Mouse (Mus musculus) gastrocnemius, adult 8-10 months (tissue): Measurements from ENCODE around the gene Gm21973. TPM values are rescaled to one million over a fixed set of nuclear protein-coding genes. Genes with fewer than 3 reads are reported as not detected.

Experiments used
- DNase-seq, 2 experiments: peaks; one replicate each; pipeline ENCODE4 v3.0.0; 2022; ENCODE audit warnings: low spot score in 2 of 2
- total RNA-seq, 4 experiments: library from RNA; stranded (reverse); gene quantifications; 2 replicates each; pipeline ENCODE4 v1.2.4; 2022

The Gm21973 gene
- total RNA-seq: not detected

DNA sequence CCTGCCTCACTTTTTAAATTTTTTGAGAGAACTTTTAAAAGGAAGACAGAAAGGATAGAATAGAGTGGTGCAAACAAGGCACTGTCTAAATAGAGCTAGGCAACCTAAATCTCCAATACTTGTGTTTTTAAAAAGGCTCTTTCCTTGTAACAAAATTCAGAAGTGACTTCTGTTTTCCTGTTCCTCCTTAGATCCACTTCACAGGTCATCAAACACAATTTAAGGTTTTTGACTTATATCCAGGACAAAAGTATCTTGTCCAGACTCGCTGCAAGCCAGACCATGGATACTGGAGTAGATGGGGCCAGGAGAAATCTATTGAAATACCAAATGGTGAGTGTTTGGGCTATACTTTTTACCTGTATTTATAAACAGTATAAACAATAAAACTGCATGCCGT lies at the start of gene Gm21973:
TSS of gene Gm21973 (plus strand) at position 301 of the 400 bp plus-strand sequence.
- no peak for DNase-seq

DNA sequence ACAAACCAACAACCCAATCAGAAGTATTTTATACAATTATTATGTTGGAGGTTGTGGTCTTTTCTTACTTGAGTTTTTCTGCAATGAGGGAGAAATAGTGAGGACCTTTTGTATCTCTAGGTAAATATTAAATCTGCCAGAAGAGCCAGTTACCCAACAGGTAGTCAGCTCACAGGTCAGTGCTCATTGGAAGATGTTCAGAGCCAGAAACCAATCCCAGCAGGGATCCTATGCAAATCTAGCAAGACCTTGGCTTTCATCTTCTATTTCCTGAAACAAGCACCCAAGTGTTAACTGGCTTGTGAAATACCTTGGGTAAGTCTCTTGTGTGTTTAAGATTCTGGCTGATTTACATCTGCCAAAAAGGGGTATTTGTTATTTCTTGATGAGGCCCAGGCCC lies 48.8 kb upstream of the Gm21973 start:
- no peak for DNase-seq

DNA sequence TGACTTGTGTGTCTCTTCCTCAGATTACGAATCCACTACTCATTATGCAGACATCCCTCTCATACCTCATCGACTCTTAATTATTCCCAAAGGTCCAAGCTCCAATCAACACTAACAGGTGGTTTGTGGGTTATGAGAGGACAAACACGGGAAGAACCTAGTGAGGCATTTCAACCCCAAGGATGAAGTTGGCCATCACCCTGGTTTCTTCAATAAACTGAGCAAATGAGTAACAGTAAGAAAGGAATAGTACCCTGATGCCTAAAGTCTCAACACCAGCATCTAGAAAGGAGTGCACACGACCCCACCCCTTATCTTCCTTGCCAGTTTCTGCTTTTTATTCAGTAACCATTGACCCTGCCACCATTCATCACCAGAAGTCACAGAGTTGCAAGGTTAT lies 47.7 kb upstream of the Gm21973 start:
- DNase-seq: no peak

DNA sequence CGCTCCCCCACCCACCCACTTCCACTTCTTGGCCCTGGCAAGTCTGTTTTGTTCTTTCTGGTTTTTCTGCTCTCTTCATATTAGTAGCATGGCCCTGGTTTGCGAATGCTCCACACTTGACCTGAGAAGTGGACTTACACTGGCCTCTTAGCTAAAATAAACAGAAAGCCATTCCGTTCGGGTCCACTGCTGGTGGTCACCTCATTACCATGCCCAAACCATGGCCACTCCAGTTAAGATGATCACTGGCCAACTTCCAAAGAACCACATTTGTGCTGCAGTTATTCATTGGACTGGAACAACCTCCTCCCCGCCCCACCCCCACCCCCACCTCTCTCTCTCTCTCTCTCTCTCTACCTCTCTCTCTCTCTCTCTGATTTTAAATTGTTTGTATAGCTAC lies 43.6 kb upstream of the Gm21973 start:
- no peak for DNase-seq

DNA sequence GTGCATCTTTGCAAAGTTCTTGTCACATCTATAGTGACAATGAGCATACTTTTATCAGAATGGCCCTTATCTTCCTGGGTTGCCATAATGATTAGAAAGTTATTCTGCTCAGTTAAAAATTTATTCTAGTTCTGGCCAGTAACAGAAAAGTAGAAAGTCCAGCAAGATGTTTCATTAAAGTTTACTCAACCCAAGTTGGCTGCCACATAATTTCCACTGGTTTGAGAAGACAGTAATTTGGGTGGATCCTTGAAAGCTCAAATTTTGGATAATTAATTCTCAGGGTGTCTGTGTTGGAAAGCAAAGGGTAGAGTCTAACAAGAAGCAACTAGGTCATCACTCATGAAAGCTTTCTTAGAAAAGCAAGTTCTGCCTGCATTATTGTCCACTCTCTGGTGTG lies 41.5 kb upstream of the Gm21973 start:
- DNase-seq: no peak

DNA sequence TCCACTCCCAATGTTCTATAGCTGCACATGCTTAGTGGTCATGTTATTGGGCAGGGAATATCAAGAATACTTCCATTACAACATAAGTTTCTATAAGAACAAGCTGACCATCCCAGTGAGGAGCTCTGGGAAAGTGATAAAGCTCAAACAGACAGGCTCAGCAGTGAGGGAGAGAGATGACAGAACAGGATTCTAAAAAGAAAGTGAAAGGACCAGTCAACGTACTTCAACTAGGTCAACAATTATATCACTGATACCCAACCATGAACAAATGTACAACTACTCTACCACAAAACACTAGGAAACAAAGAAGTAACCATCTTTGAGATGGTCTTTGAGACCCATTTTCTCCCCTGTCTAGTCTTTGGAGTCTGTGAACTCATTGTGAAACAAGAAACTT lies 28.6 kb upstream of the Gm21973 start:
- no peak for DNase-seq

DNA sequence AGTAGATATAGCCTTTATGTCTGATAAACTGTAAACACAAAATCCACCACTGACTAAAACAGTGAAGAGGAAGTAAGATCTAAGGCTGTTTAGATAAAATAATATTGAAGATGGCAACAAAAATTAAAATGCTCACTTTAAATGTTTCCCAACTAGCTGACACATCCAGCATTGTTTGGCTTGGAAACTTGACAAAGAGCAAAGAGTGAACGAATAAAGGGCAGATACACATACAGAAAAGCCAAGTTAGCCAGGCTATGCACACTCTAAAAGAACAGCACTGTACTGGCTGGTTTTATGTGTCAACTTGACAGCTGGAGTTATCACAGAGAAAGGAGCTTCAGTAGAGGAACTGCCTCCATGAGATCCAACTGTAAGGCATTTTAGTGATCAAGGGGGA lies 27.1 kb upstream of the Gm21973 start:
- DNase-seq: no peak

DNA sequence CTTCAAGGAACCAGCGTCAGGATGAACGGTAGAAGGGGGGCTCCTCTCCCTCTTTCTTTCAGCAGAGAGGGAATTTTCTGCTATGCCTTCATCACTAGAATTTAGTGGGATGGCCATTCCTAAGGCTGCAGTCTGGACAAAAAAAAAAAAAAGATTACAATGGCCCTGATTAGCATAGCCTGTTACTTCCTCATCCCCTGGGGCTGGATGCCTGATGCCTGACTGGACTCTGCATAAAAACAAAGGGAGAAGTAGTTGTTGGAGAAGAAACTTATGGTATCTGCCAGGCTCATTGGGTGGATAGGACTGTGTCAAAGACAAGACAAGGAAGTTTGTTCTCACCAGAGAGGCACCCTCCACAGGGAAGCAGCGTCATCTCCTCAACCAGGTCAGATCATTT lies 25.7 kb upstream of the Gm21973 start:
- no peak for DNase-seq

DNA sequence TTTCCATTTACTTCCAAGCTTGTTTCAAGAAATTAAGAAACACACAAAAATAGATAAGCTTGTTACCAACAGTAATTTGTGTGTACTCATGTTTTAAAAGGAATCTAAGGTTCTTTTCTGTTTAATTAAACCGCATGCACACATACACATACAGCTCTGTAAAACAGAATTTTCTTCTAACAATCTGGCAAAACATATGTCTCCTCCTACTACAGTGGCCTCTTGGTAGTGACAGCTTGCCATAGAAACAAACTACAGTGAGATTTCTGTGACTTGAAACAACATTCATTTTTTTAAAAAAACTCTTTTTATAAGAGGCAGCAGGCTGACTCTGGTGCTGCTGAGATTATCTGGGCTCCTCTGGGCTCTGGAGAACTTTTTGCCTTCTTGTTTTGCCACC lies 18.7 kb upstream of the Gm21973 start:
- DNase-seq: no peak

DNA sequence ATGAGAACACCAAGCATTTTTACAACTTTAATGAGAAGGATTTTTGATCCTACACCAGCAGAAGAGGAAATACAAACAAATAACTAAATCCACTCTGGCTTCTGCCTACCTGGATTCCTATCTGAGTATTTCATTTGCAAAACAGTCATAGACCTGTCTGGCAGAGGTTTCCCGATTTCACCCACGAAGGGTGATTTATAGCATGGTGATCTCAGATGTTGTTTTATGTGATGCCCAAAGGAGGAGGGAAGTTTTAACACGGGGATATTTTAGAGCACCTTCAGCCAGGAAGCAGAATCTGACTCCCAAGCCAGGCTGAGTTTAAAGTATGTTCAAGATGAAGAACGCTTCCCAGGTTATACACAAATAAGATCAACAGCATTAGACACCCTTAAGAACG lies 13.4 kb upstream of the Gm21973 start:
- DNase-seq: no peak

DNA sequence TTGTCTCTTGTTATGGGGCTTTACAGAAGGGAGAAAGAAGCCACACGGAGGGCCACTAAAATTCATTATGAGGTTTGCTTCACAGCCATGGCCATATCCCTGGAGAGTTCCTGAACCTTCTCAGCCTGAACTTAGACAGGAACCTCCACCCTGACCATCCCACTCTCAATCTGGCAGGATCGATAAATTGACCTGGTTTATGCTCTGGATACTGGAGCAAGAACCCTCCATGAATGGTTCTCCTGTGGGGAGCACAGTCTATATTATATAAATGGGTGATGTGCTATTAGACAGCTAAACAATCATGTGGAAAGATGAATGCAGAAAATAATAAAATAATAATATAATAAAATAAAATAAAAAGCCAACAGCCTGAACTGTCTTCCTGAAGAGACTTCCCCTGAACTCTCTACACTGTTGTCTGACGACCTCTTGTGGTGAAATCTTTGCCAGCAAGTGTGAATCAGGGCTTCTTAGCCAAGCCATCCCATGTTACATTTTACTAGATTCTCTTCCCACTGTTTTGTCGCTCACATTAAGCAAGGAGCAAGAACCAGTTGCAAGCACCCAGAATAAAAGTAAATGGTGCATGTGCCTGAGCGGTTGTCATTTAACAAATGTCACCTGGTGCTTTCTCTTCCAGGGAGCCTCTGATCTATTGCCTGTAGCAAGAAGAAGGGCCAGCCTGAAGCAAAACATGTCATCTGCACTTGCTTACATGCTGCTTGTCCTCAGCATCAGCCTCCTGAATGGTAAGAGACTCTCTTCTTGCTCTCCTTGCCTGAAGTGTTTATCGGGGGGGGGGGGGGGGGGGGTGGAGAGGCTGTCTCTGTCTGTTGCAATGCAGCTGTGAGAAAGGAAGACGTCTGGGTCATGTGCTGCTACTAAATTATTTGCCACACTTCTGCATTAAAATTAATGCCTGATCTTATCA lies 11.4 kb upstream of the Gm21973 start:
- peak; percentile 6 to 20 for DNase-seq

DNA sequence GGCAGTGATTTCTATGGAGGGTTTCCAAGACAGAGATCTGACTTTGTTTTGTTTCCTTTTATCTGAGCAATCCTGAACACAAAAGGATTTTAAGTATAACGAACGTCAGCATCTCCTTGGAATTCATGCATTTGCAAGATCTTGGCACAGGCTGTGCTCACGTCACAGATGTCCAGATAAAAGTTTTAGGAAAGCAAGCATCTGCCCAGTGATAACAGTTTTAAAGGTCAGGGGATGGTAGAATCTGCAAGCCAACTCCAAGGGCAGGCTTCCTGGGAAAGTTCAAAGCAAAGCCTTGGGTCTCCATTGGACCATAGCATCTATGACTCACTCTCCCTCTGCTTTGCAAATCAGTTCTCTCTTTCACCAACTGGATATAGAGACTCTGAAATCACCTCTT lies 5.4 kb downstream of the Gm21973 start:
- DNase-seq: no peak

DNA sequence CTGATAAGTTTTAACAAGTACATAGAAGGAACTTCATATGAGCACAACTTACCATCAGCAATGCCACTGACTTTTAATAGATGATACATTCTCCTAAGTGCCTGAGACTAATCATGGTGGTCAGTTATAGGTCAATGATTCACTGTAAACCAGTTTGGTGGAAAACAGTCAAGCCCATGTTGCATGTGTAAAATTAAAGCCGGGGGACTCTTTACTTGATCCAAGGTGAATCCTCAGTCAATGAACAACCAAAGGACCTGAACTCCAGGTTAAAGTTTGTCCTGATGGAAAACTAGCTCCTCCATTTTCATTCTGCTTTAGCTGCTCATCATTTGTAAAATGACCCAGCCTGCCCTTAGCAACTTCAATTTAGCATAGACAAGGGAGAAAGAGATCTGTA lies 7.4 kb downstream of the Gm21973 start:
- DNase-seq: no peak

DNA sequence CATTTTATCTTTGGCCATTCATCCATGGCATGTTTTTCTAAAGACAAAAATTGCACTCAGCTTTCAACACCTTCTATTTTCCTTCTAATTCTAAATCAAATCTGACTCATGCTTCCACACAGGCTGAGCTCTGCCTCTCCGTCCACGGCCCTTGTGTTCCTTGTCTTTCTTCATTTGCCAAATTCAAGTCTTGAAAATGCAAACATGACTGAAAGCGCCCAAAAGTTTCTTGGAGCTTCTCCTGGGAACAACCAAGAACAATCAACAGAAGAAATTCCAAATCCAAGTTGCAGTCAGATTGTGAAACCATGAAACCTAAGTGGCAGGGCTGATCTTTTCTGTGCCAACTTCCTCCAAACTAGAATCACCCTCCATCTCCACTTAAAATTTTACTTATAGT lies 13.4 kb downstream of the Gm21973 start:
- DNase-seq: no peak

DNA sequence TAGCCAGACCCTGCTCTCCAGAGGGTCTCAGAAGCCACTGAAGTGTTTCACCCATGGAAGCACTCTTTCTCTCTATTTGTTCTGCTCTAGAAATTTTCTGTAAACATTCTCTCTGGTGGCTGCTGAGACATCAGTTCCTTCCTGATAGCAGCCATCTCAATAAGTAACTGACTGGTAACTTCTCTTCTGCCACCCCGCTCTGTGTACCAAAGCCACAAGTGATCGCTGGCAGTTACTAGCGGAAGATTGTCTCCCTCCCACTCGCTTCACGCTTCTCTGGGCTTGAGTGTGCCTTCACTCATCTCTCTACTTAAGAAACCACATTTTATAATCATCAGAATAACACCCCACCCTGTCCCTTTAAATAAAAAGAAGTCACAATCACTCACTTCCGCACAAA lies 21.9 kb downstream of the Gm21973 start:
- DNase-seq: no peak

DNA sequence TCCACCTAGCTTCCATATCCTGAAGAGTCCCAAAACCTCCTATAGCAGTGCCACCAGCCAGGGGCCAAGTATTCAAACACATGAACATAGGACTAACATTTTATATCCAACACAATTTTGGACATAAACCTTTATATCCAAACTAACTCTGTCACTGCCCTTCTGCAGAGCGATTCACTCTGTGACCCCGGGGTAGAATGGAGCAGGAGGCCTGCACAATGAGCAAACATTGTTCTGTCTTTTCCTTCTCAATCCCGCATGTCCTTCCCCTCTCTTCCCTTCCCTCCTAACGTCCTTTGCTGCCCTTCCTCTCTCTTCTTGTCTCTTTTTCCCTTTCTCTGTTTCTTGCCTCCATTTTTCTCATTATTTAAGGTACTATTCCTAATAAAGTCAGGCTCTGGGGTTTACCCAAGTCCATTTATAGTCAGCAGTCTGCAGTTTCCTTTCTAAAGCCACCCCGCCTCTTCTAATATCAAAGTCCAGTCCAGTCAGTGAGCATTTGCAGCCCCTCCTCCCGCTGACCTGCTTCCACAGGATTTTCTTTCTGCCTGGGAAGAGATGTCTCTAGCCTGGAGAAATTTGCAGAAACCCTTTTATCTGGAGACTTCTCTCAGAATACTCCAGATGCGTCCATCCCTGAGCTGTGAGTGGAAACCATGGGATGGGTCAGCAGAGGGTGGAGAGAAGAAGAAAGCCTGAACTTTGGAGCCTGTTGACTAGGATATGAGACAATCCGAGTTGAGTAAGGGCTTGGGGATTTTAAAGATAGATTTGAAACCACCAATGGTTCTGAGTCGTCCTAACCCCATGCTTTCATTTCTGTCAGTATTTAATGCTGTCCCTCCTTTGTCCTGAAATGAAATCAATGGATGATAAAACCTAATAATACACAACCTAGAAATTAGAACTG lies 33.1 kb downstream of the Gm21973 start, which contains the start of gene Agxt2:
TSS of gene Agxt2 (plus strand) at position 494 of the 910 bp plus-strand sequence.
- DNase-seq: no peak

DNA sequence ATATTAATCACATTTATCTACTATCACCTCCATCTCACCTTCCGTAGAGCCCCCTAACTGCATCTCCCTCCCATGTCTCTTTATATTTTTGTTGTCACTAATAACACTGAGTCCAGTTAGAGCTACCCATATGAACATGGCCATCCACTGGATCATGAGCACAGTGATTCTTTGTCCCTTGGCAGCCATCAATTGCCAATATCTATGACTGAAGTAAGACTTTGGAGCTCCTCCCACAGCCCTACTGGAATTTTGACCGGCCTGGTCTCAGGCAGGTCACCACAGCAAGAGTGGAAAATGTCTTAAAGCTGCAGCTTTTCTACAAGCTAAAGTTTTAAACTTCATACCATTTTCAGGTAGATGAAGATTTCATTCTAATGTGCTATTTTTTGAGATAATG lies 41.2 kb downstream of the Gm21973 start:
- DNase-seq: no peak

DNA sequence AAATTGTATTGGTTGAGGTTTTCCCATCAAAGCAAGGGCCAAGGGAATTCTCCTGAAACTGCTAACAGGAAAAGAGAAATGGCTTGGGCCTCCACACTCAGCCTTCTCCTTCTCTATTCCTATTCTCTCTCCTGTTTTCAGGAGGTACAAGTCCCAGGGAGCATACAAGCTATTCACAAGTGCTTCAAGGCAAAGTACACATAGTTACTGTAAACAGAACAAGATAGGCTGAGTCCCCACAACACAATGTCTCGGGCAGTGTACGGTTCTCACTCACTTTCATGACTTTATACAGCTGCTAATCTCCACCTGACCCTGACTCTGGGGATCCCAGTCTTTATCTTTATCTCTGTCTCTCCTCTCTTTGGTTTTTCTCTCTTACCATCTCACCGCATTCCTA lies 50.2 kb downstream of the Gm21973 start:
- no peak for DNase-seq

DNA sequence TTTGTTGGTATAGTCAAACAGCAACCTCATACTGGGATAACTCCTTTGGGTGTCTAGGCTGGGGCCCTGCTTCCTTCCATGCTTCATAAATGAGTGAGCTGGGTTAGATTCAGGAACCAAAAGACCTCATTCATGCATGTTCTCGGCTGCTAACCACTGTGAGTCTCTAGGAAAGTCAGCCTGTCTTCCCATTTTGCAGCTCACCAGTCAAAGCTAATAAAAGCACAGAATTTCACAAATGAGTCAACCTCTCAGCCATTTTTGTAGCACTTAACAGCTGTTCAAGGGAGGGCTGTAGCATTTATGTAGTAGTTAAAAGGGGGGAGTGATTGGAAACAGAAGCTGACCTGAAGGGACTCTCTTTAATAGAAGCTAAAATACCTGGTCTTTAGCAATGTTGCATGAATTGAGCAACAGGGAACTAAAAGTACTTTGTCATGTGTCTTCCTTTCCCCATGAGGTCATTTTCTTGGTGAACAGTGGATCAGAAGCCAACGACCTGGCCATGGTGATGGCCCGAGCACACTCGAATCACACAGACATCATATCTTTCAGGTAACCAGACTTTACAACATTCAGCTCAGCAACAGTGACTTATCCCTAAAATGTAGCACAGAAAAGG lies 53.3 kb downstream of the Gm21973 start:
- DNase-seq: no peak

DNA sequence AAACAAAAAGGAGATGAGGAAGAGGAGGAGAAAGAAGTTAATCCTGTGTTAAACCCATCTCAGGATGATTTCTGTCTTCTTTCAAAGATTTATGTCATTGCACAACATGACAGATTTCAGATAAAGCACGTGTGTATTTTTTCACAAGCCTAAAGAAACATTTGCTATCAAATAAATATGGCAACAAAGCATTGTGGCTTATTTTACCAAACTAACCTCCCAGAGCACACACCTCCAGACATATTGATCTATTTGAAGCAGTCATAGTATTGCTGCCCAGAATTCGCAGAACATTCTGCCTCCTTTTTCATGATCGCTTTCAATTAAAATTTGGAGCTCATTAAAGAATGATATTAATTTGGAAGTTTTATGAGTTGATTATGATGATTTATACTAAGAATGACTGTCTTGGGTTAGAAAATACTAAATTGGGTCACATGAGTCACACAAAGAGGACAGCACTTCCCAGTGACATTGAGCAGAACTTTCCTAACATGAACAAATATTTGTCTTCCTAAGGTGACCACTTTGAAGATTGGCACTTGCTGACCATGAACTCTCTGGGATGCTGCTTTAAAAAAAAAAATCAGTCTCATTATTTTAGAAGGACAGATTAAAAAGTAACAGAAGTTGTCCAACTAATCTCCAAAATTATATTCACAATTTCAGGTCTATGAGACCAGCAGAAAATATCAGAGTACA lies 54.7 kb downstream of the Gm21973 start:
- DNase-seq: no peak

DNA sequence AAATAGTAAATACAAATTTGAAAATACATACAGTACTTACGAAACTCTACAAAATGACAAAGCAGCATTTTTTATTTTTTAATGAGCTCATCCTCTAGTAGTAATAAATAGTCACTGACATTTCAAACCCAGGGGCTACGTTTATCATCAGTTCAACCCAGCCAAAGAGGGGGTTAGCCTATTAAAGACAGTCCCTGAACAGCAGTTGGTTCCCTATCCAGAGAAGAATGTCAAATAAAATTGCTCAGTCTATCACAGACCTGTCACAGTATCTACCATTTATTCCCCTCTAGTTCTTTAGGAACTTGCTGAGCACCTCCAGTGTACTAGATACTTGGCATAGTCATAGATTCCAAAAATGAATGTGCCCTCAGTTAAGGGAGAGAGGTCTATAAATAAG lies 62.1 kb downstream of the Gm21973 start:
- DNase-seq: no peak
